Mouse (Mus musculus) erythroblast, embryonic 14.5 days (primary cell): Measurements from ENCODE around the gene Cpsf4.

Experiments used
- GATA1 ChIP-seq: IDR thresholded peaks from 2 replicates; pipeline ENCODE4 v1.6.1; 2012; ENCODE audit warnings: low read length, inconsistent platforms, mixed read lengths
- TAL1 ChIP-seq: IDR thresholded peaks from 3 replicates; pipeline ENCODE4 v1.6.1; 2012; ENCODE audit warnings: low read length, inconsistent platforms, mixed read lengths

DNA sequence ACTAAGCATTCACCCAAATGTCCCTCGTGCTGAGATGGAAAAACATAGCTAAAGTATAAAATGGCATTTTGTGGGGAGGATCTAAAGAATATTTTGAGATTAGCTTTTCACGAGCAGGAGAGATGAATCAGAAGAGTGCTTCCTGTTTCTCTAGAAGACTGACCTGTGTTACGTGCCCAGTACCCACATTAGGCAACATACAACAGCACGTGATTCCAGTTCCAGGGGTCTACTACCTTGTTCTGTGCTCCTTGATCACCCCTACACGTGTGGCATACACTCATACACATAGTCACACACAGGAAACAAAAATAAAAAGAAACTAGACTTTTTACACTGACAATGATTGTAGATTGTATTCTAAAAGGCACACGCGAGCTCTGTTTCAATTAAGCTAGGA, 33.4 kb downstream of the Cpsf4 start:
- no peak for TF ChIP-seq GATA1
- TF ChIP-seq TAL1: no peak
